In the genomic region with DNA sequence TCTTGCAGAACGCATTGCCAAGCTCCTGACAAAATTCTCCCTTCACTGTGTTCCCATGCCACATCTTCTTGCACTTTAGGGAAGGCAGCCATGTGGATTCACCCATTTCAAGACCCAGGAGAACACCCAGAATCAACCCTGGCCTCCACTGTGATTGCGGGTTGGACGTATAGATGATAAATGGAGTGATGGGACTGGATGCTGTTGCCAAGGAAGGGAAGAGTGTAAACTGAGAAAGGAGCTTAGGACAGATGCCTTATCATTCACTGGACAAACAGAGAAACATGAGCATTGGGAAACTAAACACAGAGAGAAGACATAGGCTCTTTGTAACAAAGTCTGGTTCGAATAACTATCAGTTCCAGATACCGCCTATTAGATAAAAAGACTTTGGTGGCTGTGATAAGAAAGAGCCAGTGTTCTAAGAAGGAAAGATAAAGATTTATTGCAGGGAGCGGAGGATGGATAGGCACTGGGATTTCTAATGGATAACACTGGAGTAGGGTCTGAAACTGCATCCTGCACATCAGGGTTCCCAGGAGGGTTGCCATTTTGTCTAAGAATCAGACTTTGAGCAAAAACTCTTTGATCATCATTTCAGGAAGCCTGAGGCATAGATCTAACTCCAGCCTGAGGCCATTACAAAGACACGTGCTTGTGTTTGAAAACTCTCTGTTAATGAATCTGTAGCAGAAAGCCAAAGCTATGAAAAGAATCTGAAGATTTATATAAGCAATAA, we compare ENCODE assay signal across 28 mouse cellular contexts. TPM values are rescaled to one million over a fixed set of nuclear protein-coding genes. Genes with fewer than 3 reads are reported as not detected.
A peak's percentile ranks its signal among the peaks of the same experiment; 100 is the strongest.
DNase-seq lines count a peak whose midpoint lies in the region; ATAC-seq and TF ChIP-seq lines count a peak whose summit lies in the region.
"Had no signal": no experiment of that assay in that cellular context is flagged by ENCODE, and none has a peak within 500 bp of the region (broad histone marks: within the 10 kb centered on the region; RNA-seq: fewer than 3 reads in every experiment).

No protein-coding gene starts in this region.

- DNase-seq in lung, embryonic 14.5 days = peak; percentile 72
- no peak for DNase-seq in lung, adult 2 months
- peak; percentile 29 for DNase-seq in lung, postnatal 10 days
- DNase-seq in lung, postnatal 25 days (ENCODE audit: low spot score) = no peak
- DNase-seq in brain, embryonic 14.5 days (ENCODE audit: low read depth) = peak; percentile 25
- no peak for DNase-seq in gastrocnemius, postnatal 10 days
- DNase-seq: adrenal gland, adult 2 months; adrenal gland, postnatal 14 days; B cell, adult 2 months; cerebellum, adult 11-12 months; cerebellum, adult 8-10 months; cerebellum, postnatal 10 days; cerebellum, postnatal 36 days; forebrain, postnatal 0 days; gastrocnemius, adult 2 months; gastrocnemius, postnatal 25 days; heart, adult 18-20 months; heart, postnatal 10 days; heart, postnatal 36 days had no signal

- no peaks in the 10 kb centered on the region for H3K27me3 ChIP-seq in lung, embryonic 14.5 days (ENCODE audit: insufficient read depth, low read length)
- H3K27me3 ChIP-seq: embryonic facial prominence, embryonic 12.5 days; embryonic facial prominence, embryonic 15.5 days; heart, embryonic 12.5 days; heart, embryonic 15.5 days; hindbrain, embryonic 13.5 days had no signal

- peak; percentile 90 for ATAC-seq in lung, embryonic 14.5 days (ENCODE audit: insufficient read depth)
- ATAC-seq: forebrain, embryonic 14.5 days; forebrain, postnatal 0 days; hindbrain, embryonic 16.5 days had no signal

- no peak overlapping the region for H3K4me3 ChIP-seq in lung, embryonic 14.5 days (ENCODE audit: low read depth, low read length)
- no peak overlapping the region for H3K4me3 ChIP-seq in lung, adult 2 months (replicated peaks; ENCODE audit: extremely low read depth, low read depth, low read length)
- H3K4me3 ChIP-seq: embryonic facial prominence, embryonic 12.5 days; embryonic facial prominence, embryonic 15.5 days; gastrocnemius, adult 2 months; heart, embryonic 12.5 days; heart, embryonic 15.5 days; hindbrain, embryonic 10.5 days; hindbrain, embryonic 13.5 days had no signal

- H3K9ac ChIP-seq in lung, embryonic 14.5 days = no peak overlapping the region
- H3K9ac ChIP-seq: embryonic facial prominence, embryonic 12.5 days; embryonic facial prominence, embryonic 15.5 days; forebrain, postnatal 0 days; heart, embryonic 12.5 days; heart, embryonic 15.5 days; hindbrain, embryonic 13.5 days had no signal

- no peaks in the 10 kb centered on the region for H3K36me3 ChIP-seq in lung, embryonic 14.5 days (ENCODE audit: insufficient read depth)
- H3K36me3 ChIP-seq: embryonic facial prominence, embryonic 12.5 days; embryonic facial prominence, embryonic 15.5 days; heart, embryonic 12.5 days; heart, embryonic 15.5 days; hindbrain, embryonic 10.5 days; hindbrain, embryonic 13.5 days had no signal

- no peak for TF ChIP-seq CTCF in lung, embryonic 14.5 days (IDR thresholded peaks at IDR 0.05; ENCODE audit: low read depth)
- no peak for TF ChIP-seq CTCF in lung, adult 2 months (IDR thresholded peaks at IDR 0.05; ENCODE audit: insufficient read depth, low read length)
- TF ChIP-seq CTCF in brain, embryonic 14.5 days (IDR thresholded peaks at IDR 0.05; ENCODE audit: borderline replicate concordance, extremely low read depth, insufficient read depth, insufficient read length) = no peak

- WGBS in lung, embryonic 14.5 days = 26% methylated on average over 7 of the region's 7 CpGs
- WGBS in lung, adult 2 months = 55% methylated on average over 7 of the region's 7 CpGs

- TF ChIP-seq POLR2A in lung, adult 2 months (IDR thresholded peaks at IDR 0.05; ENCODE audit: borderline replicate concordance, extremely low read depth, low read depth, low read length) = no peak
- no peak for TF ChIP-seq POLR2A in brain, embryonic 14.5 days (IDR thresholded peaks at IDR 0.05; ENCODE audit: borderline replicate concordance, extremely low read depth, insufficient read depth, insufficient read length, poor library complexity, severe bottlenecking)

- no peaks in the 10 kb centered on the region for H3K4me1 ChIP-seq in lung, embryonic 14.5 days (ENCODE audit: insufficient read depth)
- H3K4me1 ChIP-seq in lung, adult 2 months (ENCODE audit: control insufficient read depth, insufficient read depth, low read length) = no peaks in the 10 kb centered on the region
- H3K4me1 ChIP-seq: embryonic facial prominence, embryonic 12.5 days; embryonic facial prominence, embryonic 15.5 days; heart, embryonic 12.5 days; heart, embryonic 15.5 days; hindbrain, embryonic 10.5 days; hindbrain, embryonic 13.5 days had no signal

- H3K4me2 ChIP-seq in lung, embryonic 14.5 days = no peak overlapping the region
- H3K4me2 ChIP-seq: embryonic facial prominence, embryonic 12.5 days; embryonic facial prominence, embryonic 15.5 days; heart, embryonic 12.5 days; heart, embryonic 15.5 days; hindbrain, embryonic 13.5 days had no signal

- H3K27ac ChIP-seq in lung, embryonic 14.5 days (ENCODE audit: low read depth) = no peak overlapping the region; the same call in 1 of the 2 replicates
- H3K27ac ChIP-seq: embryonic facial prominence, embryonic 12.5 days; embryonic facial prominence, embryonic 15.5 days; gastrocnemius, adult 2 months; heart, embryonic 15.5 days; hindbrain, embryonic 10.5 days; hindbrain, embryonic 13.5 days had no signal

- H3K9me3 ChIP-seq in lung, embryonic 14.5 days (ENCODE audit: low read depth, low read length) = no peaks in the 10 kb centered on the region
- H3K9me3 ChIP-seq: embryonic facial prominence, embryonic 12.5 days; embryonic facial prominence, embryonic 15.5 days; heart, embryonic 12.5 days; heart, embryonic 15.5 days; hindbrain, embryonic 10.5 days; hindbrain, embryonic 13.5 days had no signal

RNA-seq across cellular contexts. Expression of gene Corin, which starts 44.7 kb away (rescaled TPM):
- polyA plus RNA-seq in lung, embryonic 14.5 days (2014; fragmentation: Nextera tagmentation; extraction: Ambion mirVana) = 0.89 and 1.9 TPM in 2 replicates
- 0.61 and 1.2 TPM in 2 replicates for polyA plus RNA-seq in lung, adult 2 months (2012; rRNA removed)
- polyA plus RNA-seq in brain, embryonic 14.5 days (2012; rRNA removed) = 0.81 and 2.3 TPM in 2 replicates
- under 1 TPM; 0.66 to 0.84 TPM for total RNA-seq in gastrocnemius, postnatal 10 days (2021)
- total RNA-seq: adrenal gland, adult 2 months; MEL had no signal
- polyA plus RNA-seq: forebrain, embryonic 14.5 days had no signal

Comparison
In these comparisons a context has a peak if more than half of its experiments do, and no peak if none do; other contexts are left out.
1. DNase-seq: peak in lung, embryonic 14.5 days (single experiment), lung, postnatal 10 days (single experiment) and brain, embryonic 14.5 days (single experiment); none in lung, adult 2 months (single experiment), lung, postnatal 25 days (single experiment) and gastrocnemius, postnatal 10 days (single experiment).